Mouse (Mus musculus): ENCODE measurements around the gene Mdh1b. TPM values are rescaled to one million over a fixed set of nuclear protein-coding genes. Genes with fewer than 3 reads are reported as not detected.

Gene Mdh1b
- polyA plus RNA-seq (2012; rRNA removed) = not detected in 2 replicates

DNA sequence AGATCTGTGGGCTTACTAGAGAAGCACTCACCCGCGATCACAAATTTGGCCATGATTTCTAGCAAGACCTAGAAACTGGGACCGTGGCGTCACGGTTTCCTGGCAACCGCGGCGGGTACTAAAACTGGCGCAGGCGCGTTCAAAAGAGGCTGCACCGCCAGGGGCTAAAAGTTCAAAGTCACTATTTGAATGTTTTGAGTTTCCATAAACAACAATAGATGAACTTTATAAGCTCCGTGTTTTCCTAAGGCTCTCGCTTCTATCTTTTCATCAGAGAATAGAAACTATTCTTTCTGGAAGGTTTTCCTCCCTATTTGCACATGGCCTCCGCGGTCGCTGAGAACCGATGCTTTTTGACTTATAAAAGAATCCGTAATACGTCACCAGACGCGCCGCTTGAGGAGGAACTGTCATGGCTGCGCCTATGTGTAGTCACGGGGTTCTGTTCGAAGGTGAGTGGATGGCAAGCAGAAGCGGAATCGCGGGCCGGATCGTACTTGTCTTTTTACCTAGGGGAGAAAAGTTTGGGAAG, at the start of gene Mdh1b, which contains the start of gene Fastkd2:
Gene Mdh1b, minus strand, starts transcription at position 79 of the 532 bp plus-strand sequence.
Gene Fastkd2, plus strand, starts transcription at position 375 of the 532 bp plus-strand sequence.

DNA sequence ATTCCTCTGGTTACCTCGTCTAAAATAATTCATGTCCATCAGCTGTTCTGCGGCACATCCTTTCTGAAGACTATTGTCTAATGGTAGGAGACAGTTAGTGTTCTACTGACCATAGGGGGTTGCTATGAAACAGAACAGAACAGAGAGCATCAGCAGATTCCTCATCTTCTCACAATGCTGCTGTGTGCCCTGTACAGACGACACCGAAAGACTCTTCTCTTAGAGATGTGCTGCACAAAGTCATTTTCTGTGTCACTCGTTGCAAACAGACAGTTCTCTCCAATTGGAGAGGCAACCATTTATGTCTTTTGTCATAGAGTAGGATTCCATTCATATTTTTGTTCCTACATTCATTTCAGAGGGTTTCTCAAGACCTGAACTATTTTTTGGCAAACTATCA, 39.0 kb upstream of the Mdh1b start, which contains the start of gene 4933402D24Rik:
Gene 4933402D24Rik, minus strand, starts transcription at position 101 of the 400 bp plus-strand sequence.

DNA sequence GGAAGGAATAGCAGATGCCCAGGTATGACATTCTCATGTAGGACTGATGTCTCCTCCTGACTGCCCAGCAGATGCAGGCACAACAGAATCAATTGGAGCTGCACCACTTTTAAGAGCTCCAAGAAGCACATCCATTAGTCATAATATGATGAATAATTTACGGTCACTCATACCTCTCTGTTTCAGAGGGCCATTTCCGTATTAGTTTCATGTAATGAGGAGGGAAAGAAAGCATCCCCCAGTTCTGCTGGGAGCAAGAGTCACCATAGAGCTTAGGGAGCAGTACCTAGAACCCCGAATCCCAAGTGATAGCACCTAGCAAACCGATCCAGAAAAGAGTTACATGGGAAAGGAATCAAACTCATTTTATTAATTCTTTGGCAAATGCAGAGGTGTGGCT, 43.3 kb downstream of the Mdh1b start, which contains the start of gene Dytn:
Gene Dytn, minus strand, starts transcription at position 101 of the 400 bp plus-strand sequence.

Other genes with a start within 250 kb of the Mdh1b start
- not detected in 2 replicates for gene Gm39653, start 114.3 kb downstream of the Mdh1b start, polyA plus RNA-seq (2012; rRNA removed)
- not detected in 2 replicates for gene Dytn, start 43.4 kb downstream of the Mdh1b start, polyA plus RNA-seq (2012; rRNA removed)
- gene Fastkd2, start 296 bp upstream of the Mdh1b start, polyA plus RNA-seq (2012; rRNA removed) = 8.2 and 9.1 TPM in 2 replicates
- not detected in 2 replicates for gene 4933402D24Rik, start 38.9 kb upstream of the Mdh1b start, polyA plus RNA-seq (2012; rRNA removed)